Mouse (Mus musculus): ENCODE measurements at regions not wholly inside any gene's neighbourhood (a gene's known extent, or its start where the extent isn't known, plus 50 kb on each side); places are given as distances from the start of the nearest gene placed in this dataset.

DNA sequence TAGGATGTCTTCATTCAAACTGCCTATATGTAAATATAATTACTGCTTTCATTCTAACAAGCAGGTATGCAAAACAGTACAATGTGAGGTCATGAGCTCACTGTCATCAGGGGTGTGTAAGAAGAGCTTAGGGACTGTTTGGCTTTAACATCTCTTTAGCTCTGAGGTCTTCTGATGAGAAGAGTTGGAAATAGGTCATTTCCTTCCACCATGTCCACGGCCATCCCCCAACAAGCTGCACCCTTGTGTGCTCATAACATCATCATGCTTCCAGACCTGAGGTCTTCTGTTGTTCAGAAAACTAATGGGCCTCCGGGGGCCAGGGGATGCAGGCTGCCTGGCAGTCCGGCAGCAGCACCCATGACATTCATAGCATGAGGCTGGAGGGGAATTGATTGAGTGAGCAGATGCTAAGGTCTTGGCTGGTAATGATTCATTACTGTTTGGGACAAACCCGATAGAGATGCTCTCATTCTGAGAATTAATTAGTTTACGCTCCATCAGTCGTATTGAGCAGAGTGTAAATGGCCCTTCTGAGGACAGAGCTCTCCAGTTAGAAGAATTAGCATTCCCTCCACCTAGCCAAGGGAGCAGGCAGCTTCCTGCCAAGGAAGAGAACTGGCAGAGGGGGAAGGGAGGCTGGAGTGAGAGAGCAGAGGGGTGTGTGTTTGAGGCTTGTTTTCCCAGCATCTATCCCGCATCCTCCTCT, 64.0 kb downstream of the Rps24 start:
- Histone ChIP-seq H3K9me3 (ENCODE audit: control insufficient read depth, low read length) (peaks cover 2% of the 10 kb centered on the region; the same call in 1 of the 2 replicates), H3K27ac (ENCODE audit: low read depth) (no peak overlapping the region), H3K4me3 (ENCODE audit: low read depth, low read length) (no peak overlapping the region), H3K4me1 (replicated peaks; ENCODE audit: control insufficient read depth, insufficient read depth, low read length) (no peaks in the 10 kb centered on the region), H3K36me3 (ENCODE audit: control insufficient read depth, insufficient read depth, low read length) (no peaks in the 10 kb centered on the region), H3K27me3 (replicated peaks; ENCODE audit: control insufficient read depth, insufficient read depth, low read length) (no peaks in the 10 kb centered on the region), H3K9ac (ENCODE audit: low read length) (no peak overlapping the region), H3K4me2 (ENCODE audit: low read length) (no peak overlapping the region)
- WGBS: 48% methylated on average over 7 of the region's 7 CpGs
- ATAC-seq (replicated peaks; ENCODE audit: low FRiP score, low TSS enrichment, low read depth) (peak; percentile 40; the same call in 1 of the 2 replicates), DNase-seq (ENCODE audit: low spot score) (no peak)

DNA sequence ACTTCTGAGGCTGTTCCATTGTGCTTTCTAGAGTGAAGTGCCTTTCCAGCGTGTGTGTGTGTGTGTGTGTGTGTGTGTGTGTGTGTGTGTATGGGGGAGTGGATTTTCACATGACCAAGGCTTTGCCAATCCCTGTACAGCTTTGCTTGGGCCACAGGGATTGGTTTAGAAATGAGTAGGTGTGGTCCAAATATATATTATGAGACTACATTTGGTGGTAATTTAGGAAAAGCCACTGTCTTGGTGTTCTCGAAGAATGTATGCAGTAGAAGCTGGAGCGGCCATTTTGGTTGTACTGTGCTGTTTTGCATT, 64.5 kb downstream of the Rps24 start:
- Histone ChIP-seq H3K4me2 (ENCODE audit: low read length) (no peak overlapping the region), H3K4me3 (ENCODE audit: low read depth, low read length) (no peak overlapping the region), H3K36me3 (ENCODE audit: control insufficient read depth, insufficient read depth, low read length) (no peaks in the 10 kb centered on the region), H3K27ac (ENCODE audit: low read depth) (no peak overlapping the region), H3K9ac (ENCODE audit: low read length) (no peak overlapping the region), H3K27me3 (replicated peaks; ENCODE audit: control insufficient read depth, insufficient read depth, low read length) (no peaks in the 10 kb centered on the region), H3K4me1 (replicated peaks; ENCODE audit: control insufficient read depth, insufficient read depth, low read length) (no peaks in the 10 kb centered on the region), H3K9me3 (ENCODE audit: control insufficient read depth, low read length) (peaks cover 2% of the 10 kb centered on the region; the same call in 1 of the 2 replicates)
- no peak for DNase-seq (ENCODE audit: low spot score)
- WGBS: 65% methylated on average over 3 of the region's 3 CpGs
- peak; percentile 15; the same call in 1 of the 2 replicates for ATAC-seq (replicated peaks; ENCODE audit: low FRiP score, low TSS enrichment, low read depth)

DNA sequence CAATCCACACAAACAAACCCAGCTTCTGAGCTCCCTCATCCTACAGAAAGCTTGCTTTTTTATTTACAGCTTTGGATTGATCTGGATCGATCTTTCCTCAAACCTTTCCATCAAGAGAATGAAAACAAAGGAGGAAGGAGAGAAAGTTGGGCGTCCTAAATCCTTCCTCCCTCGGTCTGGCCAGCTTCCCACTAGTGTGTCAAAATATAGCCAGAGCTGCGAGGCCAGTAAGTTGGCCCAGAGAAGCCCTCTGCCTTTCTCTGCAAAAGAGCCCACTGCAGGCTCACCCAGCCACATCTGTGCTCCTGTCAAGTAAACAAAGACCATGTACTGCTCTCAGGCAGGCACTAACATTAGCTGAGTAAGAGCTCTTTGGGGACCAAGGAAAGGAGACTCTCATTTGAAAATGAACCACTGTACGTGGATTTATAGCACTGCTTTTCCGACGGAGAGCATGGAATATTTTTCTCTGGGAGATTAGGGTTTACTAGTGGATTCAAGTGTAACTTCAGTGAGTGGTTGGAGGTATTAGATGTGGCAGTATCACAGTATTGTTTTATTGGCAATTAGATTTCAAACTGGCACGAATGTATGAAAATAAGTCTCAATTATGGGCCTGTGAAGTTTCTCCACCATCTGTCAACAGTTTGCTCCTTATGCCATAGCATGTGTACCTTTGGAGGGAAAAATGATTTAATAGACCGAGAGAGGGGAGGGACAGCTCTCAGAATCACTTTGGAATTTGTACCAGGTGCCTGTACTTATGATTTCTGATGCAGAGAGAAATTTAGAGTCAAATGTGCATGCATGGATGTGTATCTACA, 78.1 kb downstream of the Rps24 start:
- Histone ChIP-seq H3K4me3 (ENCODE audit: low read depth, low read length) (no peak overlapping the region), H3K4me1 (replicated peaks; ENCODE audit: control insufficient read depth, insufficient read depth, low read length) (0 out of 2 replicates have a peak, but pooled peaks cover 4% of the 10 kb centered on the region), H3K4me2 (ENCODE audit: low read length) (no peak overlapping the region), H3K27me3 (replicated peaks; ENCODE audit: control insufficient read depth, insufficient read depth, low read length) (no peaks in the 10 kb centered on the region), H3K36me3 (ENCODE audit: control insufficient read depth, insufficient read depth, low read length) (no peaks in the 10 kb centered on the region), H3K9ac (ENCODE audit: low read length) (no peak overlapping the region), H3K9me3 (ENCODE audit: control insufficient read depth, low read length) (no peaks in the 10 kb centered on the region), H3K27ac (ENCODE audit: low read depth) (no peak overlapping the region)
- ATAC-seq (replicated peaks; ENCODE audit: low FRiP score, low TSS enrichment, low read depth) (no peak), DNase-seq (ENCODE audit: low spot score) (no peak)
- WGBS: 37% methylated on average over 9 of the region's 9 CpGs

DNA sequence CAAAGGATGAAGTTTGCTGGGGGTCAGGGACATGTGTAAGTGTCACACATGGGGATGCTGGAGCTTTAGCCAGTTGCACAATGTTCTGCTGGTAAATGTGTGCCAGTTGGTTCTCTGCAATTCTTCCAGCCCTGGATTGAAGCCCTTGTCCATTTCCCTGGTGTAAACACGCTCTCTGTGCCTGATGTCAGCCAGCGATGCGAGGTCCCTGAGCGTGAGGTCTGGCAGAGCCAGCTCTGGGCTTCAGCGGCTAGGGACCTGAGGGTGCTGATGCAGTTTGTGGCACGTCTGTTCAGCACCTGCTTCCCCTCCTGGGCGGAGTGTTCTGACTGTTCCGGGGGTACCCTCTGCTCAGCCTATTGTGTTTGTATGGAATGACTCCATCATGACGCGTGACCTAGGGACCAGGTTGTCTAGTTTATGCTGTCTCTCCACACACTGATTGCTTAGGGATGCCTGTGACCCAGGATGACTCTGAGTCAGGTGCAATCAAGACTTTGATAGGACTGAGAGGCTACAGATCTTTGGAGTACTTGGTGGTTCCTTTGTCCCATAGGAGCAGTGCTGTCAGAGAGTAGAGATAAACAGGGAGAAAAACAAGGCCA, 78.9 kb downstream of the Rps24 start:
- Histone ChIP-seq H3K9ac (ENCODE audit: low read length) (no peak overlapping the region), H3K4me2 (ENCODE audit: low read length) (no peak overlapping the region), H3K4me3 (ENCODE audit: low read depth, low read length) (no peak overlapping the region), H3K4me1 (replicated peaks; ENCODE audit: control insufficient read depth, insufficient read depth, low read length) (0 out of 2 replicates have a peak, but pooled peaks cover 4% of the 10 kb centered on the region), H3K27ac (ENCODE audit: low read depth) (no peak overlapping the region), H3K36me3 (ENCODE audit: control insufficient read depth, insufficient read depth, low read length) (no peaks in the 10 kb centered on the region), H3K27me3 (replicated peaks; ENCODE audit: control insufficient read depth, insufficient read depth, low read length) (no peaks in the 10 kb centered on the region), H3K9me3 (ENCODE audit: control insufficient read depth, low read length) (no peaks in the 10 kb centered on the region)
- ATAC-seq (replicated peaks; ENCODE audit: low FRiP score, low TSS enrichment, low read depth) (no peak), DNase-seq (ENCODE audit: low spot score) (no peak)
- 63% methylated on average over 10 of the region's 10 CpGs for WGBS

DNA sequence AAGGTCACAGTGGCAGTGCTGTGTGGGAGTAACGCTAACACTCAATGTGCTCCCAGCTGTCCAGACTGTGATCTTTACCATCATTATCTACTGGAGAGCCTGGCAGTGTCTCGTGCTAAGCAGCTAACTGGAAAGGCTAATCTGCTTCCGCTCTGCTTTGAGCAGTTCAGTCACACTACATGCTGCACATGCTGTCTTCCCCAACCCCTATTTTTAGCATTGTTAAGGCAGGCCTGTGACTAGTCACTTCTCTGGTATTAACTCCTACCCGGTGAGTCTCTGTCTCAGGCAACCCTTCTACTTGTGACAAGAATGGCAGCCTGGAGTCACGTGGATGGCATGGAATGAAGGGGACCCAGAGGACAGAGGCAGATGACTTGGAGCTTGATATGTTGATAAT, 88.2 kb downstream of the Rps24 start:
- H3K4me2 ChIP-seq (ENCODE audit: low read length): no peak overlapping the region
- DNase-seq (ENCODE audit: low spot score): no peak
- no peak overlapping the region for H3K9ac ChIP-seq (ENCODE audit: low read length)
- no peaks in the 10 kb centered on the region for H3K9me3 ChIP-seq (ENCODE audit: control insufficient read depth, low read length)
- 78% methylated on average over 5 of the region's 5 CpGs for WGBS
- no peaks in the 10 kb centered on the region for H3K27me3 ChIP-seq (replicated peaks; ENCODE audit: control insufficient read depth, insufficient read depth, low read length)
- H3K4me3 ChIP-seq (ENCODE audit: low read depth, low read length): no peak overlapping the region
- H3K27ac ChIP-seq (ENCODE audit: low read depth): no peak overlapping the region
- H3K36me3 ChIP-seq (ENCODE audit: control insufficient read depth, insufficient read depth, low read length): no peaks in the 10 kb centered on the region
- H3K4me1 ChIP-seq (replicated peaks; ENCODE audit: control insufficient read depth, insufficient read depth, low read length): peaks cover 7% of the 10 kb centered on the region
- ATAC-seq (replicated peaks; ENCODE audit: low FRiP score, low TSS enrichment, low read depth): no peak

DNA sequence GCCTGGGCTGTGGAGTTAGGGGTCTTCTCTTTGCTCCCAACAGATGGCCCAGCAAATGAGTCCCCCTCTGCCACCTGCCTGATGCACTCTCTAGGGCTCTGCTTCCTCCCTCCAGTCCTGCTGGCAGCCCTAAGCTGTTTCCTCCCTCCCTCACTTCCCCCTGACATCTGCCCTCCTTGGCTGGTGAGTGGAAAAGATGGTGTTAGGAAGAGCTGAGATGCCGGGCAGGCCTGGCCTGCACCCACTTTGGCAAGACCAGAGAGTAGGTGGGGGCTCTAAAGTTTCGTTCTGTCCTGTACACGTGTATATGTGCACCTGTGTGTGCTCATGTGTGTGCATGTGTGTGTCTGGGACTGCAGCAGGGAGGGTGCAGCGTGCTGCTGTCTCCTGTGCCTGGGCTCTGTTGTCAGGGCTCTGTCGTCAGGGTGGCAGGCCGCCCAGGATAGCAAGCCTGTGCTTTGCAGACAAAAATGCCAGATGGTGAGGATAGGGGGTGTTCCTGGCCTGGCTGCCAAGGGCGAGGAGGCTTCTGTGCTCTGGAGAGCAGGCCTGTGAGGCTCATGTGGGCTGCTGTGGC, 91.7 kb downstream of the Rps24 start:
- DNase-seq (ENCODE audit: low spot score) (no peak), ATAC-seq (replicated peaks; ENCODE audit: low FRiP score, low TSS enrichment, low read depth) (0 out of 2 replicates have a peak, but pooled peaks have one; percentile 12)
- Histone ChIP-seq H3K9me3 (ENCODE audit: control insufficient read depth, low read length) (no peaks in the 10 kb centered on the region), H3K4me3 (ENCODE audit: low read depth, low read length) (no peak overlapping the region), H3K27me3 (replicated peaks; ENCODE audit: control insufficient read depth, insufficient read depth, low read length) (no peaks in the 10 kb centered on the region), H3K36me3 (ENCODE audit: control insufficient read depth, insufficient read depth, low read length) (no peaks in the 10 kb centered on the region), H3K4me2 (ENCODE audit: low read length) (no peak overlapping the region), H3K4me1 (replicated peaks; ENCODE audit: control insufficient read depth, insufficient read depth, low read length) (peaks cover 7% of the 10 kb centered on the region), H3K27ac (ENCODE audit: low read depth) (no peak overlapping the region), H3K9ac (ENCODE audit: low read length) (no peak overlapping the region)
- 46% methylated on average over 7 of the region's 7 CpGs for WGBS

DNA sequence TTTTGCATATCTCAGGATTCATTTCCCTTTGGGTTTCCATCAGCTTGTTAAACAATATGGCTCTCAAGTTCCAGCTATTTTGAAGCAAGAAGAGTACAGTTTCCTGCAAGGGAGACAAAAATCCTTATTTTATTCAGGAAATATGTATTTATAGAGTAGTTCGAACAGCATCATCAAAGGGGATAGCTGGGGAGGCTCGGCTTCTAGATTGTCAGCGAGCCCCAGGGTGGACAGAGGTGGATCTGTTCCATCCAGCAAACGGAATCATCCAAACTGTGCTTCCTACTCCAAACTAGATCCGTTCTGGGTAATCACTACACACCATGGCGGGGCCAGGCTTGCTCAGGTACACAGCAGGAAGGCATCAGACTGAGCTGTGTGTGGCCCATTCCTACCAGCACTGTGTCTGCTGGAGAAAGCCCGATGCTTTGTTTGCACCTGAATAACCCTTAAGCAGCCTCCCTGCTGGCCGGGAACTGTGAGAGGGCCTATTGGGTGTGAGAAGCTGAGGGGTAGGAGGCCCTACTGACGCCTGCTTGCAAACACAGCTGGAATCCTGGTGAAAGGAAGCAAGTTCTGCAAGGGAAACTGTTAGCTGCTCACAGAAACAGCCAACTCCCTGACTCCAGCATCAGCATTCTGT, 92.3 kb downstream of the Rps24 start:
- no peak for DNase-seq (ENCODE audit: low spot score)
- Histone ChIP-seq H3K9me3 (ENCODE audit: control insufficient read depth, low read length) (no peaks in the 10 kb centered on the region), H3K27me3 (replicated peaks; ENCODE audit: control insufficient read depth, insufficient read depth, low read length) (no peaks in the 10 kb centered on the region), H3K4me2 (ENCODE audit: low read length) (no peak overlapping the region), H3K36me3 (ENCODE audit: control insufficient read depth, insufficient read depth, low read length) (no peaks in the 10 kb centered on the region), H3K4me1 (replicated peaks; ENCODE audit: control insufficient read depth, insufficient read depth, low read length) (peaks cover 7% of the 10 kb centered on the region), H3K27ac (ENCODE audit: low read depth) (no peak overlapping the region), H3K9ac (ENCODE audit: low read length) (no peak overlapping the region), H3K4me3 (ENCODE audit: low read depth, low read length) (no peak overlapping the region)
- no peak for ATAC-seq (replicated peaks; ENCODE audit: low FRiP score, low TSS enrichment, low read depth)
- WGBS: 27% methylated on average over 9 of the region's 9 CpGs

DNA sequence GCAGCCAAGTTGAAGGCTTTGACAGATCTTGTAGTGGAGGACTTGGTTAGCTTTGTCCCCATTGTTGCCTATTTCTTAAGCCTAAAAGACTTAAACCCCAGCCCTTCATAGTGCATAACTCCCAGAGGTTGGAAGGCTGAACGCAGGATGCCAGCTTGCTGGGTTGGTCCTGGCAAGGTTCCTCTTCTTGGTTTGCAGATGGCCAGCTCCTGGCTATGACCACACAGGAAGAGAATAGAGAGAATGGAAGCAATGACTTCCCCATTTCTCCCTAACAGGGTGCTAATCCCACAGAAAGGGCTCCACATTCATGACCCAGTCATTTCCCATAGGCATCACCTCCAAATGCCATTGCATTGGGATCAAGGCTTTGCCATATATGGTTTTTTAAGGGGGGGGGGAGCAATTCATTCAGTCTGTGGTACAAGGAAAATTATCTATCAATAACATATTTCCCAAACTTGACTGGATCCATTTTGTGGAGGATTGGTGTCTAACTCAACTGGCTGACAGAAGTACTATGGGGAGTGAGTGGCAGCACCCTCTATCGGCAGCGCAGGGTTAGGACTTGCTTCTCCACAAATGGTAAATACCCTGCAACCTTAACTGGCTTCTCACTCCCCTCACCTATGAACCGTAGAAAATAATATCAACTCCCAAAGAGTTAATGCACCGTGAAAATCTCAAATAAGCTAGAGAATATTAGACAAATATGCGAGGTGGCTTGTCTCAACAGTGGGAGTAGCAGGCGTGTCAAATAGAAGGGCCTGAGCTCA, 99.4 kb downstream of the Rps24 start:
- no peak overlapping the region for H3K4me3 ChIP-seq (ENCODE audit: low read depth, low read length)
- H3K27ac ChIP-seq (ENCODE audit: low read depth): no peak overlapping the region
- no peaks in the 10 kb centered on the region for H3K4me1 ChIP-seq (replicated peaks; ENCODE audit: control insufficient read depth, insufficient read depth, low read length)
- DNase-seq (ENCODE audit: low spot score) (no peak), ATAC-seq (replicated peaks; ENCODE audit: low FRiP score, low TSS enrichment, low read depth) (no peak)
- H3K4me2 ChIP-seq (ENCODE audit: low read length): no peak overlapping the region
- no peak overlapping the region for H3K9ac ChIP-seq (ENCODE audit: low read length)
- H3K36me3 ChIP-seq (ENCODE audit: control insufficient read depth, insufficient read depth, low read length): no peaks in the 10 kb centered on the region
- no peaks in the 10 kb centered on the region for H3K9me3 ChIP-seq (ENCODE audit: control insufficient read depth, low read length)
- H3K27me3 ChIP-seq (replicated peaks; ENCODE audit: control insufficient read depth, insufficient read depth, low read length): no peaks in the 10 kb centered on the region
- 62% methylated on average over 7 of the region's 7 CpGs for WGBS

All from intestine, embryonic 14.5 days (tissue).